Mouse (Mus musculus) ES-E14 (cell line): ENCODE measurements around the gene Chn1.

Experiments used
- CHD2 ChIP-seq: IDR thresholded peaks from 2 replicates; pipeline ENCODE4 v1.6.1; 2014; ENCODE audit warnings: mild to moderate bottlenecking, low read depth, low read length, inconsistent platforms
- HCFC1 ChIP-seq: IDR thresholded peaks from 2 replicates; pipeline ENCODE4 v1.6.1; 2012; ENCODE audit warnings: low read length, inconsistent platforms, borderline replicate concordance; ENCODE audit not compliant: insufficient read depth
- MAFK ChIP-seq: IDR thresholded peaks from 2 replicates; pipeline ENCODE4 v1.6.1; 2014; ENCODE audit warnings: mild to moderate bottlenecking, low read depth, low read length, inconsistent platforms; ENCODE audit not compliant: insufficient read depth
- ZC3H11A ChIP-seq: IDR thresholded peaks from 2 replicates; pipeline ENCODE4 v1.6.1; 2012; ENCODE audit warnings: low read depth, mild to moderate bottlenecking, inconsistent platforms, low read length, borderline replicate concordance
- ZNF384 ChIP-seq: IDR thresholded peaks from 2 replicates; pipeline ENCODE4 v1.6.1; 2012; ENCODE audit warnings: low read depth, low read length, inconsistent platforms

DNA sequence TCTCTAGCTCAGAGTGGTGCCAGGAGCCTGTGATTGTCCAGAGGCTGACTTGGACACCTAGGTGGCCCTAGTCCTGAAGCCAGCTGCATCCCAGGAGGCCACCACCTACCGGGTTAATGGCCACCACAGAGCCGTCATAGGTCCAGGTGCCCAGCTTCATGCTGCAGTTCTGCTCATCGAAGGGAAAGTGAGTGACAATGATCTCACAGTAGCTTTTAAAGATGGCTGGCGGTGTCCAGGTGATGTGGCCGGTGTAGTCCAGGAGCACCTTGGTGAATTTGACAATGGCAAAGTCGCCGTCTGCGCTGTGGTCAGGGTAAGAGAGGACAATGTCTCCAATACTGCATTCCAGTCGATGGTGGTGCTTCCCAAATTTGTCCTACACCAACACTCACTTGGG lies 203.8 kb downstream of the Chn1 start:
- no peak for TF ChIP-seq ZNF384
- no peak for TF ChIP-seq CHD2
- TF ChIP-seq HCFC1 = no peak
- no peak for TF ChIP-seq ZC3H11A
- no peak for TF ChIP-seq MAFK
